Mouse (Mus musculus): Measurements from ENCODE around the gene AC140267.1.

DNA sequence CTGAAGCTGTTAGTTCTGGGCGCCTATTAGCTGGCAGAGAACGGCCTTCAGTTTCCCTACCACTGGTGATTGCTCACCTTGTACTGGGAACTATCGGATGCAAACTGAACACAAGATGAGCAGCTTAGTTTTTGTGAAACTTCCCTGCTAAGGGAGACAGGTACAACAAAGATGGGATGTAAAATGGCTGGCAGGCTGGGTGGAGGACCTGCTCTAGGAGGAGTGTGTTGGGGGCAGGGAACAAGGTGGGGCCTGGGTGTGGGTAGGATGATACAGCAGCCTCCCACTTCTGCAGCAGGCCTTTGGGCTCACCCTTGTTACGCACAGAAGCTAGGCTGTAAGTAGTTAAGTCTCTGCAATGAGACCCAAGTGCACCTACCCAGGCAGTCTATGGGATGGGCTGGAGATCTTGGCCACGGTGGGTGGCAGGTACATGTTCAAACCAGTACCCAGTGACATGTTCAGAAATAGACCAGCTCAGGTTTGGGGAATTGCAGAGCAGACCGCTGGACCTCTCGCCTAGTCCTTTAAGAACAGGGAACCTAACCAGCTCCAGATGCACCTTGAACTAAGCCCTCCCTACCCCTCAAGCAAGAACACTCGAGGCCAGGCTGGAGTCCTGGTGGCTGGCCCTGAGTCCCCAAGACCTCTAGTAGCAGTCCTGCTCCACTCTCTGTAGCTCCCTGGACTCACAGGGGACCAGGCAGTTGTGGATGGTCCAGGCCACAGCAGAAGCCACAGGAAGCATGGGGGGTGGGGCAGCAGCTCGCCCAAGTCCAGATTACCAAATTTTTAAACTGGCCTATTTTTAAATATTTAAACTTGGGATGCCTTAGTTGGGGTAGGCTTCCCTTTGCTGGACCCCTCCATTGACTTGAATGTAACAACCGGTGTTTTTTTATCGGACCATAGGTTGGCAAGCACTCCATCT, 22.9 kb downstream of the AC140267.1 start:
- TF ChIP-seq POLR2A (IDR thresholded peaks at IDR 0.05; ENCODE audit: insufficient read depth, low read length) (peak; percentile 41), CTCF (IDR thresholded peaks at IDR 0.05; ENCODE audit: low read depth, low read length) (no peak), EP300 (IDR thresholded peaks at IDR 0.05; ENCODE audit: insufficient read depth, low read depth, low read length) (peak; percentile 74; the same call in 1 of the 2 replicates)
